Mouse (Mus musculus) neural tube, embryonic 11.5 days (tissue): ENCODE measurements around the gene Cdc37. TPM values are rescaled to one million over a fixed set of nuclear protein-coding genes. Genes with fewer than 3 reads are reported as not detected.

ENCODE experiments used
- polyA plus RNA-seq: library from polyadenylated mRNA; unstranded; fragments of >200 nt; fragmentation: Nextera tagmentation; extraction: Ambion mirVana; gene quantifications from 2 replicates; pipeline ENCODE4 v1.2.1, GENCODE M21; 2014

The Cdc37 gene
- polyA plus RNA-seq, 1 experiment from 2014 or later, result 319 TPM

Other genes with a start within 250 kb of the Cdc37 start
- 70.3 and 72.7 TPM in 2 replicates for gene Dnmt1, start 190.1 kb downstream of the Cdc37 start, polyA plus RNA-seq
- gene S1pr2, start 173.2 kb downstream of the Cdc37 start, polyA plus RNA-seq, result 24.8 and 28.5 TPM in 2 replicates
- 131 and 135 TPM in 2 replicates for gene Mrpl4, start 147.2 kb downstream of the Cdc37 start, polyA plus RNA-seq
- gene Icam1, start 134.0 kb downstream of the Cdc37 start, polyA plus RNA-seq, result 5.6 TPM in 2 replicates
- 4.2 and 5.8 TPM in 2 replicates for gene Icam4, start 120.6 kb downstream of the Cdc37 start, polyA plus RNA-seq
- gene Icam5, start 117.9 kb downstream of the Cdc37 start, polyA plus RNA-seq, result 0.11 TPM in 1 of 2 replicates, not detected in the other
- gene Zglp1, start 82.9 kb downstream of the Cdc37 start, polyA plus RNA-seq, result 1.2 and 1.9 TPM in 2 replicates
- gene Gm49373, start 76.9 kb downstream of the Cdc37 start, polyA plus RNA-seq, result 0.82 and 0.97 TPM in 2 replicates
- gene Fdx1l, start 76.4 kb downstream of the Cdc37 start, polyA plus RNA-seq, result 52.0 and 55.5 TPM in 2 replicates
- gene Gm38431, start 58.0 kb downstream of the Cdc37 start, polyA plus RNA-seq, result 2.7 and 2.8 TPM in 2 replicates
- gene Raver1, start 58.0 kb downstream of the Cdc37 start, polyA plus RNA-seq, result 88.4 and 90.7 TPM in 2 replicates
- gene Tyk2, start 18.7 kb downstream of the Cdc37 start, polyA plus RNA-seq, result 8.6 and 9.2 TPM in 2 replicates
- 5.4 and 7.5 TPM in 2 replicates for gene Pde4a, start 15.7 kb upstream of the Cdc37 start, polyA plus RNA-seq
- 32.3 and 34.1 TPM in 2 replicates for gene Keap1, start 89.4 kb upstream of the Cdc37 start, polyA plus RNA-seq
- gene S1pr5, start 98.5 kb upstream of the Cdc37 start, polyA plus RNA-seq, result 0.73 and 1.7 TPM in 2 replicates
- 47.2 and 55.1 TPM in 2 replicates for gene Atg4d, start 115.3 kb upstream of the Cdc37 start, polyA plus RNA-seq
- 15.0 and 15.5 TPM in 2 replicates for gene Kri1, start 138.0 kb upstream of the Cdc37 start, polyA plus RNA-seq
- gene Cdkn2d, start 141.4 kb upstream of the Cdc37 start, polyA plus RNA-seq, result 79.4 and 87.1 TPM in 2 replicates
- 2.0 and 2.7 TPM in 2 replicates for gene Ap1m2, start 162.4 kb upstream of the Cdc37 start, polyA plus RNA-seq
- 79.1 and 81.5 TPM in 2 replicates for gene Slc44a2, start 170.7 kb upstream of the Cdc37 start, polyA plus RNA-seq
- gene Ilf3, start 217.9 kb upstream of the Cdc37 start, polyA plus RNA-seq, result 270 and 288 TPM in 2 replicates